Mouse (Mus musculus): ENCODE results near the gene Hephl1.
"Not testable (repeated sequence)": the region's sequence is repeated elsewhere in the genome, so short reads cannot be mapped to it uniquely, and the experiment has no call there.

Gene Hephl1

GRCm38 (mm10) chr9:15112008-15112407 lies at the start of gene Hephl1:
Gene Hephl1, minus strand, starts transcription at chr9:15112108.
- in situ Hi-C loops (cut with MboI, MseI), result no loop called here

GRCm38 (mm10) chr9:15149246-15149926 lies 37.5 kb upstream of the Hephl1 start:
- in situ Hi-C loops (cut with MboI, MseI), result no loop called here

GRCm38 (mm10) chr9:15140546-15140945 lies 28.6 kb upstream of the Hephl1 start:
- in situ Hi-C loops (cut with MboI, MseI), result no loop called here

GRCm38 (mm10) chr9:15125897-15126296 lies 14.0 kb upstream of the Hephl1 start:
- in situ Hi-C loops (cut with MboI, MseI), result no loop called here

- in situ Hi-C loops (cut with MboI, MseI), result no loop called here
Measured at GRCm38 (mm10) chr9:15122431-15122830, 10.5 kb upstream of the Hephl1 start.

GRCm38 (mm10) chr9:15120841-15121358 lies 9.0 kb upstream of the Hephl1 start:
- in situ Hi-C loops (cut with MboI, MseI), result no loop called here

- in situ Hi-C loops (cut with MboI, MseI), result no loop called here
Measured at GRCm38 (mm10) chr9:15120209-15120608, 8.3 kb upstream of the Hephl1 start.

DNA sequence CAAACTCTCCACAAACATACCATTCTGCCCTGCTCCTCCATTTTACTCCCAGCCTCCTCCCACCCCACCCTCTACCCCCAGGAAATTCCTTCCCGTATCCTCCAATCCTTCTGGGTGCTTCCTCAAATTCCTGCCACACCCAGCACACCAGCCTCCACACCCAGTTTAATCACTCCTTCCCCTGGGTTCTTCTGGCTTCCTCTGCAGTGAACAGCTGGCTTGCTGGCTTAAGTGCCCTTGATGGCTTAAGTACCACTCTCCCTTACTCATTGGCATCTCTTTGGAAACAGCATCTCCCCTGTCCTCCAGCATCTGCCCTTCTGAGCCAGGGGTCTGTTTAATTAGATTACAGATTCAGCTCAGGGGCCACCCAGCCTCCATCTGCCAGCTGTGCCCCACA lies 7.6 kb upstream of the Hephl1 start:
- in situ Hi-C loops (cut with MboI, MseI), result no loop called here

DNA sequence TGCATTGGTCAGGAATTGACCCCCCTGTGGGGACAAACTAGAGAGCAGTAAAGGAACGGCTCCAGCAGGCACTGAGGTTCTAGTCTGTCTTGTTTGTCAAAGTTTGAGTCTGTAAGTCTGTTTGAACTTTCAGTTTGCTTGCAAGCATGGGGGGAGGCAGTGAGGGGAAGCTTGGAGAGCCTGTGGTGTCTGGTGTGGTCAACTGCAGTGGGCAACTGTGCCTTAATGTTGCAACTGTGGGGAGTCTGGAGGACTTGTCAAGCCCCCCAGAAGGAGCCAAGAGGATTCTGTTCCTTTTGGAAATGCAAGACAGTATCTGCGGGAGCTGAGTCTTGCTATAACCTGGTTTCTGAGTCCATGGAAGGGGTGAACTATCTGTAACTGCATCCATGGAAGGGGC lies 4.3 kb upstream of the Hephl1 start:
- in situ Hi-C loops (cut with MboI, MseI), result no loop called here

DNA sequence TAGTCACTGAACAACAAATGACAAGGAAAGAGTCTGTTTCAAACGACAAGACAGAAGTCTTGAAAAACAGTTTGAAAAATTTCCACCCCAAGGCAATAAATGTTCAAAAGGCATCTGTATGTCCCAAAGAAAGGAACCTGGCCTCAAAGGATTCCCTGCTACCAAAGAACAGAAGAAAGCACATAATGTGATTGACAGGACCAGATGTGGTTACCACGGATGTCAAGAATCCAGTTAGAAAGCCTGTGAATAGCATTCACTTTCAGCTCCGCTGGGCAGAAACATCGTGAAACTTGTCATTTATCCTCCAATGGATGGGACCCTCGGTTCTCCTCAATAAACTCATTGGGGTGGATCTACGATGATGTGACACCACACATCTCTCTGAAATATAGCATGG lies 2.2 kb upstream of the Hephl1 start:
- in situ Hi-C loops (cut with MboI, MseI), result no loop called here

GRCm38 (mm10) chr9:15108101-15108500 lies 3.8 kb downstream of the Hephl1 start:
- in situ Hi-C loops (cut with MboI, MseI), result no loop called here

DNA sequence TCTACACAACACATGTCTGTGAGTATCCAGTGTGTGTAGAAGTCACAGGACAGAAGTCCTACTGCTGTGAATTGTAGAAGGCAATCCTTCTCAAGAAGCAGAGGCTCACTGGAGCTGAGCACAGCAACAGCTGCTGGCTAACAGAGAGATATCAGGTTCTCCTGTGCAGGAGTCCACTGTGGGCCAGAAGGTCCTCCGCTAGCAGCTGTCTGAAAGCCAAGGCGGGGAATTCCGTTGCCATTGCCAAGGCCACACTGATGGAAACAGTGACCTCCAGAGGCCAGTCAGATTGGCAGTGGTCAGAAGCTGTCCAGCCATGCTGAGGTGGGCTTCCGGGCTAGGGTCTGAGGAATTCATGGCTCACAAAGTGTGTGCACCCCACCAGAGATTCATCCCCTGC lies 6.8 kb downstream of the Hephl1 start:
- in situ Hi-C loops (cut with MboI, MseI), result no loop called here

DNA sequence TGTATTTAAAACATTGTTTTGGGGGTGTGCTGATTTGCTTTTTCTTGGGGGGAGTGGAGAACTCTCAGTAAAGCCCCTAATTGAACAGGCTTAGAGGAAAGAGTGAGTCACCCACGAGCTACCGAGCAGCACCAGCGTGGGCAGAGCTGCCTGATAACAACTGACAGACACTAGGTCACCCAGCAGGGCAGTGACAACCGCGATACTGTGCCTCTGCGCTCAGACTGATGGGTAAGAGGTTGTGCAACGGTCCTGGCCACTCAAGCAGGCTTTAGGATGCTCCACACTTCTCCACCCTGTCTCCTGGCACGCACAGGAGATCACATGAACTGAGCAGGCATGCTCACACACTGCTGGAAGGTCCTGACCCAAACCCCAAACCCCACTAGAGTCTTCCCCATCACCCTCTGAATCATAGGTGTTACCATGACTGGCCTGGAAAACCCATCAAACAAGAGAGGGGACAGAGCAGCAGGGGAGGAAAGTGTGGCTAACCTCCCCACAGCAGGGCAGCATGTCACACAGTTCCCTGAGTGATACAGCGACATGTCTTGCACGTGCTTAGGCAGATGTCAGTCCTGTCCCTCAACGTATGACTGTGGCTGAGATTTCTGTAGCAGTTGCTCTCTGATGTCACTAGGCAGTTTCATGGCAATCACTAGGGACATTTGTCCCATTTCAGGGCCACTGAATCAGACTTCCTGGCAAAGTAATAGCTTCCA lies 8.2 kb downstream of the Hephl1 start:
- in situ Hi-C loops (cut with MboI, MseI), result no loop called here

GRCm38 (mm10) chr9:15101531-15102161 lies 10.3 kb downstream of the Hephl1 start:
- in situ Hi-C loops (cut with MboI, MseI), result no loop called here

DNA sequence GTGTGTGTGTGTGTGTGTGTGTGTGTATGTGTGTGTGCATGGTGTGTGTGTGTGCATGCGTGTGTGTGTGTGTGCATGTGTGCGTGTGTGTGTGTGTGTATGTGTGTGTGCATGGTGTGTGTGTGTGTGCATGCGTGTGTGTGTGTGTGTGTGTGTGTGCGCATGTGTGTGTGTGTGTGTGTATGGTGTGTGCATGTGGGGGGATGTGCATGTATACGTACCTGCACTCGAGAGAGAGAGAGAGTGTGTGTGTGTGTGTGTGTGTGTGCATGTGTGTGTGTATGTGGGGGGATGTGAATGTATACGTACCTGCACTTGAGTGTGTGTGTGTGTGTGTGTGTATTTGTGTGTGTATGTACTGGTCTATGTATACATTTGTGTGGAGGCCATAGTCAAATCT lies 13.5 kb downstream of the Hephl1 start:
- in situ Hi-C loops (cut with MboI, MseI), result not testable (repeated sequence)

DNA sequence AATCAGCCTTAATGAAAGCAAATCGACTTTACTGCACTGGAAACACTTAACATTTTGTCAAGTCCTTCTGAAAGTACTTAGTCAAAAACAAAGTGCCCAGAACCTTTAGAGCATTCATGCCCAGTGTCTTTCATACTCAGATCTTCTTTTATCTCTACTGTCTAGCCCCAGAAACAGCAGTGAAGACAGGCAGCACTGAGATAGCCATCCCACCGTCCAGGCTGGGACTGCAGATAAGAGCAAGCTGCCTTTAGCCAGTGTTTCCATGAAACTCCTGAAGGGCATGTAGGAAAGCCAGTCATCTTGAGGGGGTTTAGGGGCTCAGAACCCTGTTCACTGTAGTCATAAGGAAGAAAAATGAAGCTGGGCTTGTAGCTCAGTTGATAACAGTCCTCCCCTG lies 14.7 kb downstream of the Hephl1 start:
- in situ Hi-C loops (cut with MboI, MseI), result no loop called here

DNA sequence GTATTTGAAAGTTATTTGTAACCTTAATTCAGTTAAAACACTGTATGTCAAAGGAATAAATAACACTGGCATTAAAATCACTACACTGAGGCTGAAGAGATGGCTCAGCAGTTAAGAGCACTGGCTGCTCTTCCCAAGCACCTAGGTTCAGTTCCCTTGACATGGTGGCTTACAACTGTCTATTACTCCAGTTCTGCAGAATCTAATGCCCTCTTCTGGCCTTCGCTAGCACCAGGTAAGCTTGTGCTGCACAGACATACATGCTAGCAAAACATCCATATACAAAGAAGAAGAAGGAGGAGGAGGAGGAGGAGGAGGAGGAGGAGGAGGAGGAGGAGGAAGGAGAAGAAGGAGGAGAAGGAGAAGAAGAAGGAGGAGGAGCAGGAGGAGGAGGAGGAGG lies 15.7 kb downstream of the Hephl1 start:
- in situ Hi-C loops (cut with MboI, MseI), result no loop called here

- in situ Hi-C loops (cut with MboI, MseI), result no loop called here
Measured at GRCm38 (mm10) chr9:15095206-15095605, 16.7 kb downstream of the Hephl1 start.

- in situ Hi-C loops (cut with MboI, MseI), result no loop called here
Measured at GRCm38 (mm10) chr9:15068686-15069295, 43.1 kb downstream of the Hephl1 start.

DNA sequence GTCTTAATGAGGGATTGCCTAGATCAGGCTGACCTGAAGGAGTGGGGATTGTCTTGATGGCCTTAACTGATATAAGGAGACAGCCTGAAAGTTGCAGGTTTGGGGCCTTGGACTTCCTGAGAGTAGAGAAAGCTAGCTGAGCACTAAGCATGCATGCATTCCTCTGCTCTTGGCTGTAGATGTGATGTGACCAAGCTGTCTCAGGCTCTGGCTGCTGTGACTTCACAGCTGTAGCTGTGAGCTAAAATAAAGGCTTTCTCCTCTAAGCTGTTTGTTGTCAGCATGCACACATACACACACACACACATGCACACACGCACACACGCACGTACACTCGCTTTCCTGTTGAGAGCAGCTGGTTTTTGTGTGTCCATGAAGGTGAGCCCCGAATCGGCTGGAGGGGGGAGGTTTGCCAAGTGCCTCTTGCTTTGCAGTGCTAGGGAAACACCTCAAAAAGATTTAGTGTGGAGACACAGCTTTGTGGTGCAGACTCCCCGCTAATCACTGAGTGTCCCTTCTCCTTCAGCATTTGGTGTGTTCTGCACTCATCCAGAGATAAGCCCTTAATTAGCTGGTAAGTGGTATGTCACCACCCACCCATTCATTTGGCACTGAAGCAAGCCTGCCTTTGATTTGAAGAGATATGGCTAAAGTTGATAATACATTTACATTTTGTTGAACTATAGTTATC lies 43.8 kb downstream of the Hephl1 start:
- in situ Hi-C loops (cut with MboI, MseI), result no loop called here

GRCm38 (mm10) chr9:15064176-15064575 lies 47.7 kb downstream of the Hephl1 start:
- in situ Hi-C loops (cut with MboI, MseI), result no loop called here

GRCm38 (mm10) chr9:15060847-15061246 lies 51.1 kb downstream of the Hephl1 start:
- in situ Hi-C loops (cut with MboI, MseI), result no loop called here
